Mouse (Mus musculus): Measurements from ENCODE around the gene P2rx4. TPM values are rescaled to one million over a fixed set of nuclear protein-coding genes. Genes with fewer than 3 reads are reported as not detected.
"Not testable (repeated sequence)": the region's sequence is repeated elsewhere in the genome, so short reads cannot be mapped to it uniquely, and the experiment has no call there.

P2rx4 gene
- 6.6 and 8.6 TPM in 2 replicates for polyA plus RNA-seq (2014; fragmentation: Nextera tagmentation; extraction: Ambion mirVana)

GRCm38 (mm10) chr5:122707276-122708181, at the start of gene P2rx4:
P2rx4 (plus strand) TSS chr5:122707544.
- Histone ChIP-seq H3K27ac (ENCODE audit: low read depth, low read length) (peak within 1 kb of the TSS; percentile 45; the same call in 1 of the 2 replicates), H3K4me3 (ENCODE audit: low read depth, low read length) (peak within 1 kb of the TSS; percentile 57), H3K9me3 (replicated peaks; ENCODE audit: control insufficient read depth, low read length) (no peaks in the 10 kb centered on the region), H3K4me1 (ENCODE audit: control insufficient read depth, insufficient read depth, low read length) (peaks cover 6% of the 10 kb centered on the region; the same call in 1 of the 2 replicates), H3K27me3 (replicated peaks; ENCODE audit: control insufficient read depth, insufficient read depth, low read length) (no peaks in the 10 kb centered on the region), H3K9ac (ENCODE audit: low read length) (peak within 1 kb of the TSS; percentile 82), H3K36me3 (ENCODE audit: control insufficient read depth, insufficient read depth, low read length) (no peaks in the 10 kb centered on the region), H3K4me2 (ENCODE audit: low read length) (peak within 1 kb of the TSS; percentile 62)
- ATAC-seq (peak; percentile 92), DNase-seq (ENCODE audit: low spot score) (peak; percentile 87)
- WGBS: 1% methylated on average over 62 of the region's 66 CpGs

- DNase-seq (ENCODE audit: low spot score) (no peak), ATAC-seq (no peak)
- Histone ChIP-seq H3K9me3 (replicated peaks; ENCODE audit: control insufficient read depth, low read length) (no peaks in the 10 kb centered on the region), H3K27ac (ENCODE audit: low read depth, low read length) (no peak overlapping the region), H3K9ac (ENCODE audit: low read length) (no peak overlapping the region), H3K4me2 (ENCODE audit: low read length) (no peak overlapping the region), H3K4me1 (ENCODE audit: control insufficient read depth, insufficient read depth, low read length) (no peaks in the 10 kb centered on the region), H3K27me3 (replicated peaks; ENCODE audit: control insufficient read depth, insufficient read depth, low read length) (no peaks in the 10 kb centered on the region), H3K4me3 (ENCODE audit: low read depth, low read length) (no peak overlapping the region), H3K36me3 (ENCODE audit: control insufficient read depth, insufficient read depth, low read length) (no peaks in the 10 kb centered on the region)
- 93% methylated on average over 6 of the region's 6 CpGs for WGBS
Observed at GRCm38 (mm10) chr5:122662501-122662900, 44.8 kb upstream of the P2rx4 start.

DNA sequence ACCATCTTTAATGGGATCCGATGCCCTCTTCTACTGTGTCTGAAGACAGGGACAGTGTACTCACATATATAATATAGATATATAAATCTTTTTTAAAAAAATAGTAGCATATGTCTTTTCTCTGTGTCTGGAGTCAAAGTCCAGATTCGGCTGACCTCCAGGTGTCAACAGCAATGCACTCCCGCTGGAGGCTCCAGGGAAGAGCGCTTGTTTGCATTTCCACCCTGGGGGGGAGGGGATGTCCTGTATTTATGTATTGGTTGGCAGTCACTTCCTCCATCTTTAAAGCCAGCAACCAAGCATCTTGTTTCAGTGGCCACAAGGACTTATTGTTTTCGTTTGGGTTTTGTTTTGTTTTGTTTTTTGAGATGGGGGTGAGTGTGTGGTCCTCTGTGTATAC, 42.3 kb upstream of the P2rx4 start:
- H3K9ac ChIP-seq (ENCODE audit: low read length): no peak overlapping the region
- DNase-seq (ENCODE audit: low spot score) (no peak), ATAC-seq (no peak)
- H3K4me1 ChIP-seq (ENCODE audit: control insufficient read depth, insufficient read depth, low read length): no peaks in the 10 kb centered on the region
- H3K27me3 ChIP-seq (replicated peaks; ENCODE audit: control insufficient read depth, insufficient read depth, low read length): no peaks in the 10 kb centered on the region
- no peaks in the 10 kb centered on the region for H3K36me3 ChIP-seq (ENCODE audit: control insufficient read depth, insufficient read depth, low read length)
- H3K9me3 ChIP-seq (replicated peaks; ENCODE audit: control insufficient read depth, low read length): no peaks in the 10 kb centered on the region
- no peak overlapping the region for H3K27ac ChIP-seq (ENCODE audit: low read depth, low read length)
- no peak overlapping the region for H3K4me3 ChIP-seq (ENCODE audit: low read depth, low read length)
- WGBS: 79% methylated on average over 5 of the region's 5 CpGs
- no peak overlapping the region for H3K4me2 ChIP-seq (ENCODE audit: low read length)

DNA sequence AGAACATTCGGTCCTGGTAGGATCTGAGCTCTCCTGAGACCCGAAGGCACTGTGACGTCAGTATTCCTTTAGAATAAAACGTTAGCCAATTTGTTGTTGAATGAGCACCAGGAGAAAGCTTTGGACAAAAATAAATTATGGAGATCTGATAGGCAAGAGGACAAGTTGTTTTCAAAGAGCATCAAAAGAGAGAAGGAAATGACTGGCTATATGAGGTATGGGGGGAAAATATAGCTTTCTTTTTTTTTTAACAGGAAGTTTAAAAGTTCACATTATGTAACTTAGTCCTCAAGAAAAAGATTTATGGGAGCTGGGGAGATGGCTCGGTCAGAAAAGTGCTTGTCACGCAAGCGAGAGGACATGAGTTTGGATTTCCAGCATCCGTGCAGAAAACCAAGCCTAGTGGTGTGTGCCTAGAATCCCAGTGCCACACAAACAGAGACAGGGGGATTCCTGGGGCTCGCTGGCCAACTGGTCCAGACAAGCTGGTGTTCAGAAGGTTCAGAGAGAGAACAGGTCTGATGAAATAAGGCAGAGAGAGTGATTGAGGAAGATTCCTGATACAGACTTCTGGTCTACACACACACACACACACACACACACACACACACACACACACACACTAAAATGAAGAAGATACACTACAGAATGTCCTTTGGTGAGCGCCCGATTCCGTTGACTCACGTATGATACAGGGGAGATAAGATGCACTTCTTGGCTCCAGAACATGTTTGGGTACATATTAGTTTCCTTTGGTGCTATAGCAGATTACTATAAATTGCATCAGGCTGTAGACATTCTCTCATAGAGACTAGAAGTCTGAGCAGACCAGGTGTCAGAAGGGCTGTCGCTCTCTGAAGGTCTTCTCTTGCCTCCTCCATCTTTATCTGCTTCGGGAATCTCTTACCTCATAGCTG, 38.1 kb upstream of the P2rx4 start:
- H3K4me3 ChIP-seq (ENCODE audit: low read depth, low read length): no peak overlapping the region
- H3K27me3 ChIP-seq (replicated peaks; ENCODE audit: control insufficient read depth, insufficient read depth, low read length): no peaks in the 10 kb centered on the region
- no peak overlapping the region for H3K27ac ChIP-seq (ENCODE audit: low read depth, low read length)
- no peak overlapping the region for H3K9ac ChIP-seq (ENCODE audit: low read length)
- no peaks in the 10 kb centered on the region for H3K4me1 ChIP-seq (ENCODE audit: control insufficient read depth, insufficient read depth, low read length)
- no peak for ATAC-seq
- DNase-seq (ENCODE audit: low spot score): no peak
- no peaks in the 10 kb centered on the region for H3K36me3 ChIP-seq (ENCODE audit: control insufficient read depth, insufficient read depth, low read length)
- no peak overlapping the region for H3K4me2 ChIP-seq (ENCODE audit: low read length)
- 86% methylated on average over 15 of the region's 15 CpGs for WGBS
- no peaks in the 10 kb centered on the region for H3K9me3 ChIP-seq (replicated peaks; ENCODE audit: control insufficient read depth, low read length)

- not testable (repeated sequence) for H3K9me3 ChIP-seq (replicated peaks; ENCODE audit: control insufficient read depth, low read length); DNase-seq (ENCODE audit: low spot score); H3K9ac ChIP-seq (ENCODE audit: low read length); H3K4me1 ChIP-seq (ENCODE audit: control insufficient read depth, insufficient read depth, low read length); H3K4me3 ChIP-seq (ENCODE audit: low read depth, low read length); ATAC-seq; H3K27me3 ChIP-seq (replicated peaks; ENCODE audit: control insufficient read depth, insufficient read depth, low read length); H3K27ac ChIP-seq (ENCODE audit: low read depth, low read length); H3K36me3 ChIP-seq (ENCODE audit: control insufficient read depth, insufficient read depth, low read length); H3K4me2 ChIP-seq (ENCODE audit: low read length)
- 82% methylated on average over 7 of the region's 7 CpGs for WGBS
Observed at GRCm38 (mm10) chr5:122671641-122672040, 35.7 kb upstream of the P2rx4 start.

GRCm38 (mm10) chr5:122672298-122672697, 35.0 kb upstream of the P2rx4 start:
- H3K27ac ChIP-seq (ENCODE audit: low read depth, low read length): no peak overlapping the region
- H3K4me1 ChIP-seq (ENCODE audit: control insufficient read depth, insufficient read depth, low read length): no peaks in the 10 kb centered on the region
- DNase-seq (ENCODE audit: low spot score) (no peak), ATAC-seq (no peak)
- no peaks in the 10 kb centered on the region for H3K36me3 ChIP-seq (ENCODE audit: control insufficient read depth, insufficient read depth, low read length)
- no peak overlapping the region for H3K4me3 ChIP-seq (ENCODE audit: low read depth, low read length)
- no peaks in the 10 kb centered on the region for H3K9me3 ChIP-seq (replicated peaks; ENCODE audit: control insufficient read depth, low read length)
- H3K4me2 ChIP-seq (ENCODE audit: low read length): no peak overlapping the region
- no peaks in the 10 kb centered on the region for H3K27me3 ChIP-seq (replicated peaks; ENCODE audit: control insufficient read depth, insufficient read depth, low read length)
- H3K9ac ChIP-seq (ENCODE audit: low read length): no peak overlapping the region
- WGBS: 86% methylated on average over 5 of the region's 5 CpGs

DNA sequence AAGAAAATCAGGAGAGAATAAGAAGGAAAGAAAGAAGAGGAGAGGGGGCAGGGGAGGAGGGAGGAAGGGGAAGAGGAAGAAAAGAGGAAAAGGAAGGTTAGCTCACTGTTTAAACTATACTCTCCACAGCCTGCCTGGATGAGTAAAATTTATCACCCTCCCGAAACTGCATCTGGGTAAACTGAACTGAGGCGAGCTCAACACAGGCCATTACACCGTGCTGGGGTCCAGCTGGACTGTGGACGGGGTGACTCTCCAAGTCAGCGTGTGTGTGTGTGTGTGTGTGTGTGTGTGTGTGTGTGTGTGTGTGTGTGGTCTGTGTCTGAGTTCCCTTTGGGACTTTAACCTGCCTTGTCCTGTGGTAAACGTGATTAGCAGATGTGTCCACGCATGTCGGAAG, 31.3 kb upstream of the P2rx4 start:
- Histone ChIP-seq H3K9ac (ENCODE audit: low read length) (no peak overlapping the region), H3K27ac (ENCODE audit: low read depth, low read length) (no peak overlapping the region), H3K4me3 (ENCODE audit: low read depth, low read length) (no peak overlapping the region), H3K36me3 (ENCODE audit: control insufficient read depth, insufficient read depth, low read length) (no peaks in the 10 kb centered on the region), H3K27me3 (replicated peaks; ENCODE audit: control insufficient read depth, insufficient read depth, low read length) (no peaks in the 10 kb centered on the region), H3K9me3 (replicated peaks; ENCODE audit: control insufficient read depth, low read length) (no peaks in the 10 kb centered on the region), H3K4me1 (ENCODE audit: control insufficient read depth, insufficient read depth, low read length) (no peaks in the 10 kb centered on the region), H3K4me2 (ENCODE audit: low read length) (no peak overlapping the region)
- WGBS: 83% methylated on average over 8 of the region's 8 CpGs
- no peak for ATAC-seq
- no peak for DNase-seq (ENCODE audit: low spot score)

- 92% methylated on average over 9 of the region's 9 CpGs for WGBS
- Histone ChIP-seq H3K4me3 (ENCODE audit: low read depth, low read length) (no peak overlapping the region), H3K36me3 (ENCODE audit: control insufficient read depth, insufficient read depth, low read length) (no peaks in the 10 kb centered on the region), H3K4me1 (ENCODE audit: control insufficient read depth, insufficient read depth, low read length) (no peaks in the 10 kb centered on the region), H3K27me3 (replicated peaks; ENCODE audit: control insufficient read depth, insufficient read depth, low read length) (no peaks in the 10 kb centered on the region), H3K4me2 (ENCODE audit: low read length) (no peak overlapping the region), H3K9me3 (replicated peaks; ENCODE audit: control insufficient read depth, low read length) (no peaks in the 10 kb centered on the region), H3K27ac (ENCODE audit: low read depth, low read length) (no peak overlapping the region), H3K9ac (ENCODE audit: low read length) (no peak overlapping the region)
- ATAC-seq: no peak
- DNase-seq (ENCODE audit: low spot score): no peak
Observed at GRCm38 (mm10) chr5:122677983-122678382, 29.4 kb upstream of the P2rx4 start.

Data from forebrain, embryonic 14.5 days (tissue).